ENCODE assay signal across 16 mouse cellular contexts in genomic region chr1:177040058-177040457, GRCm38 (mm10).
A peak's percentile ranks its signal among the peaks of the same experiment; 100 is the strongest.
DNase-seq lines count a peak whose midpoint lies in the region; ATAC-seq and TF ChIP-seq lines count a peak whose summit lies in the region.
"Had no signal": no experiment of that assay in that cellular context is flagged by ENCODE, and none has a peak within 500 bp of the region (broad histone marks: within the 10 kb centered on the region; RNA-seq: fewer than 3 reads in every experiment).

No protein-coding gene starts in this region.

- ATAC-seq in intestine, embryonic 14.5 days (replicated peaks; ENCODE audit: low FRiP score, low TSS enrichment, low read depth): no peak
- no peak for ATAC-seq in intestine, postnatal 0 days
- no peak for ATAC-seq in midbrain, embryonic 13.5 days
- no peak; the same call in 1 of the 2 replicates for ATAC-seq in midbrain, embryonic 11.5 days (ENCODE audit: low FRiP score)
- ATAC-seq in forebrain, embryonic 16.5 days: no peak
- ATAC-seq: intestine, embryonic 15.5 days had no signal

- H3K27me3 ChIP-seq in intestine, embryonic 14.5 days (replicated peaks; ENCODE audit: control insufficient read depth, insufficient read depth, low read length): no peaks in the 10 kb centered on the region
- H3K27me3 ChIP-seq in intestine, postnatal 0 days (replicated peaks; ENCODE audit: control insufficient read depth, insufficient read depth, low read length): no peaks in the 10 kb centered on the region
- H3K27me3 ChIP-seq in midbrain, embryonic 13.5 days: no peaks in the 10 kb centered on the region
- H3K27me3 ChIP-seq in midbrain, embryonic 11.5 days (ENCODE audit: control insufficient read depth, insufficient read depth, low read length): no peaks in the 10 kb centered on the region
- no peaks in the 10 kb centered on the region for H3K27me3 ChIP-seq in forebrain, embryonic 16.5 days (replicated peaks; ENCODE audit: control insufficient read depth, insufficient read depth, low read length)
- no peaks in the 10 kb centered on the region for H3K27me3 ChIP-seq in cerebellum, adult 2 months (ENCODE audit: control insufficient read depth, insufficient read depth, low read length)
- H3K27me3 ChIP-seq: intestine, embryonic 15.5 days; limb, embryonic 12.5 days; neural tube, embryonic 12.5 days had no signal

- no peak for TF ChIP-seq POLR2A in cerebellum, adult 2 months (IDR thresholded peaks at IDR 0.05; ENCODE audit: borderline replicate concordance, insufficient read depth, low read length)

- no peaks in the 10 kb centered on the region for H3K9me3 ChIP-seq in intestine, embryonic 14.5 days (ENCODE audit: control insufficient read depth, low read length)
- H3K9me3 ChIP-seq in intestine, postnatal 0 days (ENCODE audit: control insufficient read depth): no peaks in the 10 kb centered on the region
- H3K9me3 ChIP-seq in midbrain, embryonic 13.5 days: no peaks in the 10 kb centered on the region
- no peaks in the 10 kb centered on the region for H3K9me3 ChIP-seq in midbrain, embryonic 11.5 days (ENCODE audit: control insufficient read depth, low read length)
- H3K9me3 ChIP-seq in forebrain, embryonic 16.5 days (ENCODE audit: control insufficient read depth, low read length): no peaks in the 10 kb centered on the region
- H3K9me3 ChIP-seq: heart, embryonic 10.5 days; intestine, embryonic 15.5 days; limb, embryonic 12.5 days; neural tube, embryonic 12.5 days had no signal

- H3K4me2 ChIP-seq in intestine, embryonic 14.5 days (ENCODE audit: low read length): no peak overlapping the region
- no peak overlapping the region for H3K4me2 ChIP-seq in intestine, postnatal 0 days (replicated peaks; ENCODE audit: low read depth)
- H3K4me2 ChIP-seq in midbrain, embryonic 13.5 days (replicated peaks): no peak overlapping the region
- no peak overlapping the region for H3K4me2 ChIP-seq in midbrain, embryonic 11.5 days
- no peak overlapping the region for H3K4me2 ChIP-seq in forebrain, embryonic 16.5 days (ENCODE audit: low read length)
- H3K4me2 ChIP-seq: intestine, embryonic 15.5 days; limb, embryonic 12.5 days; neural tube, embryonic 12.5 days had no signal

- no peak for DNase-seq in intestine, embryonic 14.5 days (ENCODE audit: low spot score)
- no peak for DNase-seq in midbrain, embryonic 11.5 days (ENCODE audit: low spot score, missing footprints)
- no peak for DNase-seq in adipocyte (ENCODE audit: low spot score)
- DNase-seq in cerebellum, adult 2 months: no peak
- DNase-seq: cerebellum, adult 9-11 months; gastrocnemius, postnatal 14 days; lung, postnatal 4 days; thymus, postnatal 14 days had no signal

- no peaks in the 10 kb centered on the region for H3K4me1 ChIP-seq in intestine, embryonic 14.5 days (replicated peaks; ENCODE audit: control insufficient read depth, insufficient read depth, low read length)
- no peaks in the 10 kb centered on the region for H3K4me1 ChIP-seq in intestine, postnatal 0 days (replicated peaks; ENCODE audit: control insufficient read depth, insufficient read depth, low read length)
- peaks cover 5% of the 10 kb centered on the region; the same call in 1 of the 2 replicates for H3K4me1 ChIP-seq in midbrain, embryonic 13.5 days (replicated peaks)
- H3K4me1 ChIP-seq in midbrain, embryonic 11.5 days (ENCODE audit: control insufficient read depth, insufficient read depth, low read length): peaks cover 3% of the 10 kb centered on the region; the same call in 1 of the 2 replicates
- H3K4me1 ChIP-seq in forebrain, embryonic 16.5 days (replicated peaks; ENCODE audit: control insufficient read depth, insufficient read depth, low read length): no peaks in the 10 kb centered on the region; the same call in 1 of the 2 replicates
- no peaks in the 10 kb centered on the region; the same call in 1 of the 2 replicates for H3K4me1 ChIP-seq in cerebellum, adult 2 months (ENCODE audit: control insufficient read depth, insufficient read depth, low read length)
- H3K4me1 ChIP-seq: heart, embryonic 10.5 days; intestine, embryonic 15.5 days; limb, embryonic 12.5 days; neural tube, embryonic 12.5 days had no signal

- H3K9ac ChIP-seq in intestine, embryonic 14.5 days (ENCODE audit: low read length): no peak overlapping the region
- no peak overlapping the region for H3K9ac ChIP-seq in intestine, postnatal 0 days (ENCODE audit: low read depth, low read length)
- H3K9ac ChIP-seq in midbrain, embryonic 13.5 days (replicated peaks): no peak overlapping the region
- no peak overlapping the region for H3K9ac ChIP-seq in midbrain, embryonic 11.5 days (ENCODE audit: low read length)
- no peak overlapping the region for H3K9ac ChIP-seq in forebrain, embryonic 16.5 days (replicated peaks; ENCODE audit: low read depth, low read length)
- H3K9ac ChIP-seq: intestine, embryonic 15.5 days; limb, embryonic 12.5 days; liver, embryonic 14.5 days; neural tube, embryonic 12.5 days had no signal

- H3K27ac ChIP-seq in intestine, embryonic 14.5 days (ENCODE audit: low read depth): peak overlapping the region; percentile 54; the same call in 1 of the 2 replicates
- H3K27ac ChIP-seq in intestine, postnatal 0 days (ENCODE audit: low read depth, low read length): no peak overlapping the region
- H3K27ac ChIP-seq in midbrain, embryonic 13.5 days: peak overlapping the region; percentile 53; the same call in 1 of the 2 replicates
- no peak overlapping the region for H3K27ac ChIP-seq in midbrain, embryonic 11.5 days (ENCODE audit: low read depth, low read length)
- peak overlapping the region; percentile 31 for H3K27ac ChIP-seq in forebrain, embryonic 16.5 days (ENCODE audit: low read length)
- H3K27ac ChIP-seq in cerebellum, adult 2 months (ENCODE audit: insufficient read depth, low read length): no peak overlapping the region
- H3K27ac ChIP-seq: heart, embryonic 10.5 days; intestine, embryonic 15.5 days; limb, embryonic 12.5 days; liver, embryonic 14.5 days; neural tube, embryonic 12.5 days had no signal

- no peaks in the 10 kb centered on the region for H3K36me3 ChIP-seq in intestine, embryonic 14.5 days (ENCODE audit: control insufficient read depth, insufficient read depth, low read length)
- H3K36me3 ChIP-seq in intestine, postnatal 0 days (ENCODE audit: control insufficient read depth, insufficient read depth): no peaks in the 10 kb centered on the region
- 0 out of 2 replicates have a peak, but pooled peaks cover 3% of the 10 kb centered on the region for H3K36me3 ChIP-seq in midbrain, embryonic 13.5 days
- no peaks in the 10 kb centered on the region for H3K36me3 ChIP-seq in midbrain, embryonic 11.5 days (ENCODE audit: control insufficient read depth, insufficient read depth, low read length)
- H3K36me3 ChIP-seq in forebrain, embryonic 16.5 days (ENCODE audit: control insufficient read depth, insufficient read depth): no peaks in the 10 kb centered on the region
- H3K36me3 ChIP-seq: heart, embryonic 10.5 days; intestine, embryonic 15.5 days; neural tube, embryonic 12.5 days had no signal

- WGBS in intestine, embryonic 14.5 days: 43% methylated on average over 4 of the region's 4 CpGs
- 50% methylated on average over 4 of the region's 4 CpGs for WGBS in intestine, postnatal 0 days
- 35% methylated on average over 4 of the region's 4 CpGs for WGBS in midbrain, embryonic 13.5 days
- 50% methylated on average over 4 of the region's 4 CpGs for WGBS in midbrain, embryonic 11.5 days
- WGBS in forebrain, embryonic 16.5 days: 37% methylated on average over 4 of the region's 4 CpGs
- WGBS in cerebellum, adult 2 months: 58% methylated on average over 4 of the region's 4 CpGs

- H3K4me3 ChIP-seq in intestine, embryonic 14.5 days (ENCODE audit: low read depth, low read length): no peak overlapping the region
- no peak overlapping the region for H3K4me3 ChIP-seq in intestine, postnatal 0 days (ENCODE audit: low read depth, low read length)
- no peak overlapping the region for H3K4me3 ChIP-seq in midbrain, embryonic 13.5 days (replicated peaks)
- no peak overlapping the region for H3K4me3 ChIP-seq in midbrain, embryonic 11.5 days (ENCODE audit: low read depth, low read length)
- H3K4me3 ChIP-seq in forebrain, embryonic 16.5 days (replicated peaks; ENCODE audit: low read length): no peak overlapping the region
- no peak overlapping the region for H3K4me3 ChIP-seq in cerebellum, adult 2 months (replicated peaks; ENCODE audit: insufficient read depth, low read depth, low read length)
- H3K4me3 ChIP-seq: heart, embryonic 10.5 days; intestine, embryonic 15.5 days; limb, embryonic 12.5 days; neural tube, embryonic 12.5 days had no signal

- TF ChIP-seq CTCF in intestine, postnatal 0 days (IDR thresholded peaks at IDR 0.05; ENCODE audit: low read depth): no peak
- TF ChIP-seq CTCF in cerebellum, adult 2 months (IDR thresholded peaks at IDR 0.05; ENCODE audit: borderline replicate concordance, insufficient read depth, low read depth, low read length): no peak

Comparison
In these comparisons a context has a peak if more than half of its experiments do, and no peak if none do; other contexts are left out.
1. H3K27ac ChIP-seq: peak in intestine, embryonic 14.5 days (single experiment), midbrain, embryonic 13.5 days (single experiment) and forebrain, embryonic 16.5 days (single experiment); none in intestine, postnatal 0 days (single experiment), midbrain, embryonic 11.5 days (single experiment) and cerebellum, adult 2 months (single experiment).